Mouse (Mus musculus): ENCODE data around the gene Snx7.

Gene Snx7

DNA sequence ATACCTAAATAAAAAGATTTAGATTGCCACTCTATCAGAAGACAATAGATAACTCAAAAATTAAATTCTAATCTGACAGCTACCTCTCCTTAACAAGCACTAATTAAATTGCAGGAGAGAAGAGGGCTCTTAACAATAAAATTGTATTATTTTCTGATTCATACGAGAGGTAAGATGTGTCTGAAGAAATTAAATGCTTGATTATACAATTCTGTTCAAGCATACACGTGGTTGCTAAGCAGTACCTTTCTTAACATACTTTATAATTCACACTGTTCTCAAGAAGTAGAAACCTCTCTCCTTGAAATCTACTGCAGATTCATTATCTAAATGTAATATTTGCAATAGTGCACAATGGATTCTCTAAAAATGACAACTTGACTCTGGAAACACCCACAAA lies 54.5 kb downstream of the Snx7 start:
- no peak for DNase-seq

DNA sequence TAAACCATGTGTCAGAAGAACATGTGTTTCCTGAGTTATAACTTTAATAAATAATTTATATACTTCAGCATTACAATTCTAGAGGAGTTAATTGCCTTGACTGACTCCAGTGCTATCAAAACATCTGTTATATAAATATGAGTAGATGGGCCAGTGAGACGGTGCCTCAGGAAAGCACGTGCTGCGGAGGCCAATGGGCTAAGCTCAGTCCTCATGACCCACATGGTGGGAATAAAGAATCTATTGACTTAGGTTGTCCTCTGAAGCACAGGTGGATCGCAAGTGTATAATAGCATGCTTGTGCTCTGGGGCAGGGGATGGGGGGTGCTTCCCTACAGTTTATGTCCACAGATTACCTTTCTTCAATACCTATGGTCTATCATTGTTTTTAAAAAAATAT lies 56.6 kb downstream of the Snx7 start:
- no peak for DNase-seq

DNA sequence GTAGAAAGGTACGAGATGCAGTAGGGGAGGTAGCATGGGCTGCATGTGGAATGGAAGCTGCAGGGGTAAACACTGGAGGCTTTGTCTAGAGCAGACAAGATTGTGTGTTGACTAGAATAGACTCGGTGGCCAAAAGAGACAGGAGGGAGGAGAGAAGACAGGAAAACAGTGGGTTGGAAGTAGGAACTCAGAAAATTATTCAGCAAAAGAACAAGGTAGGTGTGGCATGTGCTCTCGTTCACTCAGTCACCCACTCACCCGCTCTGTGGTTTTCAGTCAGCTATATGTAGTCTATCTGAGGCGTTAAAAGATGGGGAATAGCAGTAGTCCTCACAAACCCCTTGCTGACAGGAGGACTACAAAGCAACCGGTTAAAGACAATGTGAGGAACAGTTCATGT lies 63.0 kb downstream of the Snx7 start:
- no peak for DNase-seq

DNA sequence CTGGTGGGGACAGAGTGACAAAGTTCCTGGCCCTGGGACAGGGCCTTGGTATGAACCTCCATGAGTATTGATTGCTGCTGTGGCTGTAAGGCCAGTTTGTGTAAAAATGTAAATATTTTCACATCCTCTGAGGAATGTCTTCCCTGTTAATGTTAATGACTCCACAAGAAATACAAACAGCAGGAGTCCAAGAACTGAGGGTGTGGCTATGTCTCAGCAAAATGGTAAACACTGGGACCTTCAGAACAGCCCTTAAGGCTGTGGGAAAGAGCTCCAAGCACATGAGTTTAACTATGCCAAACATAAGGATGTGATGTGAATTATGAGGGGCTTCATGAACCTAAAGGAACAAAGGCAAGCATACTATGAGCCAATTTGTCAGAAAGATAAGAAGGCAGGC lies 74.2 kb downstream of the Snx7 start:
- no peak for DNase-seq

DNA sequence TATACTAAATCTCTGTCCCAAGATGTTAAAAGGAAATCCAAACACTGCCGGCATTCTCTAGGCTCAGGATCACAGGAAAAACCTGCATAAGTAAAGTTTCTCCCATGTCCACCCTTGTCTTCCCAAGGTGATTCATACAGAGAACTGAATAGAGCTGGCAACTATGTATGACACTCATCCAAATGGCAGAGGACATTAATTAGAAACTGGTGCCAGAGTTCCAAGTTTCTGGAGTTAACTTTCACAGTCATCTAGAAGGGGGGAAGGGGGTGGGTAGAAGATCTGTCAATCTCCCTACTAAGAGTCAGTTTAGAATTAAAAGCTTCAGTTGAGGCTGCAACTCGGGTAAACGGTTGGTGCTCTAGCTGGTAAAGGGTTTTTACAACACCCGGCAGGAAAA lies 76.8 kb downstream of the Snx7 start:
- DNase-seq, result no peak

DNA sequence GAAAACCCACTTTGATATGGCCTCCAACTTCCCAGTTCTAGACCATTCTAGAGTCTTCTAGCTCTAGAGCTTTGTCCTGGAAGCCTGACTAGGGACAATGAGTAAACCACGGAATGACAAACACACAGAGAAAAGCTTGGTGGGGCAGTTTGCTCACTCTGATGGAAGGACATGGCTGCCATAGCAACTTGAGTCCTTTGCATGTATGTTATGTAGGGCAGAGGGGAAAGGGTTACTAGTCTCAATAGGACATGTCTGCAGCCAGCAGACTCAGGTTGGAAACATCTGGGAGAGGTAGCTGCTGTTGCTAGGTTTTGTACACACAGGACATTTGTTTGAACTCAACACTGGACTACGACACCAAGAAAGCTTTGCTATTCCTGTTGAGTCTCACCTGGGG lies 77.5 kb downstream of the Snx7 start:
- no peak for DNase-seq

DNA sequence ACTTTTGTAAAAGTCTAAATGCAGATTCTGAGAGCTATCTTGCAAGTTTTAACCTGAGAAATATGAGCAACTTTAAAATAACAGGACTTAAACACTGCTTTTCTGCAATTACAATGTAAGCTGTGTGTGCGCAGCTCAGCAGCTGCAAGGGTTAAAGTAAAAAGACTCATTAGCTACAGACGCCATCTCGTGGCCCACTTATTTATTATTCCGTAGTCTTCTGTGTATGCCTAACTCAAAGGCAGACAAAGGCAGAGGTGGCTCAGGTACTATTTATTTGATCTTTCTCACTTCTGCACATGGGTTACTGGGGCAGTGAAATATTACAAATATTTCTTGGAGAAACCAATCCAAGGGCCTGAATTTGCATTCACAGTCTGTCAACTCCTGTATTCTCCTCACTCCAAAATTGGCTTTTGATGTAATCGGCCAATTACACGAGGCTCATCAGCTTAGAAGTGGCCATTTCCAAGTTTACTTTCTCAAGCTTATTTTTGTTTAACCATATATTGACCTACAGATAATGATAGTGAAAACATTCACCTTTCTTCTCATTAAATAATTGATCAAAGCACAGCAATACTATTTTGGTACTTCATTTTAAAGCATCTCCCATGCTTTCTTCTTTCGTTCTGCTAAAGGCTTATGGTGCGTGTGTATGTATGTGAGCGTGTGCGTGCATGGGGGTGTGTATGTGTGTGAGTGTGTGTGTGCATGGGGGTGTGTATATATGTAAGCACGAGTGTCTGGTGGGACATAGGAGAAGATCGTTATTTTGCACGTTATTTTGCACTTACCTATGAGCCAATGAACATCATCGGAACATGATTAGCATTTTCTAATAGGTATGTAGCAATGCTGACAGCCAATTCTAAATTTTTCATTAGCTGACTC lies 79.7 kb downstream of the Snx7 start:
- DNase-seq, result peak in 1 of 2 experiments; percentile 21

DNA sequence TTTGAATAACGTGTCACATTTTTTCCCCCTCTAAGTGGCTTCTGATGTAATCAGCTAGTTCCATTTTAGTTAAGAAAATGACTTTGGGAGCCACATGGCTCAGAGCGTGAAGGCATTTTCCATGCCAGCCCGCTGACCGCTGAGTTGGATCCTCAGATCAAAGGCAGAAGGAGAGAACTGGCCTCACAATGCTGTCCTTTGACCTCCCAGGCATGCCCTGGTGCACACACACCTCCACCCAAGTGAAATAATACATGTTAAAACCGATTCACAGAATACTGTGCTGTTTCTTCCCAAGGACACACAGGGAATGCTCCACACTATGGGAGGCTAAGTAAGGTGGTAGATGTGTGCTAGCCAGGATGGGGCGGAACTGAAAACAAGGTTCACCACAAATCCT lies 81.5 kb downstream of the Snx7 start:
- DNase-seq, result no peak

DNA sequence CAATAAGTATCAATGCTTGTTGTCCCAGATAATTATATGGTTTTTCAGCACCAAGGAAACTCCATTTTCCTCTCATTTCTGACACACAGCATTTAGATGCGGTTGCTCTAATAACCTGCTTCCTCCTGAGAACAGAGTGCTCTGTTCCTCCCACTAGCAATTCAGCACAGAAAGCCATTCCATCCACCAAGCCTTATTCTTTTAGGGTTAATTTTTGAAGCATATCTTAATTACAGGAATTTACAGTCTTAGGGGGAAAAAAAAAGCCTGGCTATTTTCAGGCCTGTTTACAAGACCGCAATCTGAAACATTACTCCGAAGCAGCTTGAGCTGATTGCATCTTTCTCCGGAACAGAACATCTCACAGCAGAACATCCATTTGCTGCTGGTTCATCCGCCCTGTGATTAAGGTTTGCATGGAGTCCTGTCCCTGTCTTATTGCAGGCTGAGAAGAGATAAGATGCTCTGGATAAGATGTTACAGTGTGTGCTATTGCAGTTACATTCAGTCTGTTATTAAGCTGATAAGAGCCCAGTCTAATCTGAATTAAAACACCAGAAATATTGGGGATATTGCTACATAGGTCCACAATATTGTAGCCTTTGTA lies 116.5 kb downstream of the Snx7 start:
- DNase-seq, result no peak

DNA sequence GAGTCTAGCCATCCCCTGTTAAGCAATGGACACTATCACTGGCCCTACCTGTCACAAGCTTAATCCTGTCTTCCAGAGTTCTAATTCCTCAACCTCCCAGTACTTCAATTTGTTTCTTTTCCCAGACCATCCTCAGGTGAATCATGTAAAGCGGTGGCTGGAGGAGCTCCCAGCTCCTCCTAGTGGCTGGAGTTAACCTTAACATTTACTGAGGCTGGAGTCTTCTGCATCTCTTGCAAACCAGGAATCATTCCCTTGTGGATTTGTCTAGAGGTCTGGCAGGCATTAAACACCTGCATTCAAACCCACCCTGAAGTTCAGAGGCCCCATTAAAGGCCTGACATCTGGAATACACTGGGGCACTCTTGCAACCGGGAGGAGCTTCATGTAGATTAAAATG lies 117.1 kb downstream of the Snx7 start:
- no peak for DNase-seq

DNA sequence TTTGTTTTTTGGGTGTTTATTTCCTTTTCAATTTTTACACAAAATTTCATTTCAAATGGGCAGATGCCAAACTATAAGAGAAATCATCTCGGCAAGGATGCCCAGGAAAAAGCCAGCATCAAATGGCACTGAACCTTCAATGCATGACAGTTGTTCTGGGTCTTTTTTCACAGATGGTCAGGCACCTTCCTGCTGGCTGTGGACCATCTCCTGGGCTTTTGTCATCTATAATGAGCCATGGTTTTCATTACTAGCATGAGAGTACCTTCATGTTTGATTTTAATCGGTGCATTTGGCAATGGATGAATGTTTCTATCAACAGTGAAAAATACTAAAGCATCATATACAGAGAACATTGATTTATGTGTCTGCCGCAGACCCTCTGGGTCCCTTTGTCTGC lies 119.5 kb downstream of the Snx7 start:
- no peak for DNase-seq

DNA sequence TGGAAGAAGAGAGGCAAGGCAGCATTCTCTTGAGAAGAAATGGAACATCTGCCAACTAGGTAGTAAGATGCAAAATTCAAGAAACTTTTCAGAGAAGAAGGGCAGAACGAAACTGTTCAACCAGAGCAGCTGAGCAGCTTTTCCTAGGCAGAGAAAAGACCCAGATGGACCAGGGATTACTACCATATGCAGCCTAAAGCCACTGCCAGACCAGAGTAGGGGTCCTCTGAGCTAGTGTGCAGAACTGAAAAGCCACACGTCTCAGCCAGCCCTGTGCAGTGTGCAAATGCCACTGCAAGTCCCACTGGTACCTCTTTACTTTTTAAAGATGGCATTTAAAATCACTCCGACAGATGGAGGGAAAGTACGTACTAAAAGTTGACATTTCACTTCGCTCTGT lies 129.0 kb downstream of the Snx7 start:
- DNase-seq, result no peak

DNA sequence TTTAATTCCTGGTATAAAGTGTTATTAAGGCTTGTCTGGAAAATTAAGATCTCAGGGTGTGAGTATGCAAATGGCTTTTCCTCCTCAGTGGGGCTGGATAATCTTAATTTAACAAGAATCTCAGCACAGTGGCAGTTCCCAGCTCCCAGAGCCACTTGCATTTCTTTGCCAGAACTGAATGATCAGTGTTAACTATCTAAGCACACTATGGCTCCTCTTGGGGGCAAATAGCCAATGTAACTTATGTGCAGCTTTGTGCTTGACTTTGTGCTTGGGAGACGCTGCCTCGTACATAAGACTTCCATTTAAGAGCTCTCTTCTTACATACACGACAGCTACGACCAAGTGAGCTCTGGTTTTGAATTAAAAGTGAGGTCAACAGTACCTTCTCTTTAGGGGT lies 136.1 kb downstream of the Snx7 start:
- DNase-seq, result no peak

All from cerebellum, postnatal 25 days (tissue).